Mouse (Mus musculus) erythroblast, embryonic 14.5 days (primary cell): ENCODE measurements around the gene Gm45716.

Source experiments
- GATA1 ChIP-seq: IDR thresholded peaks from 2 replicates; pipeline ENCODE4 v1.6.1; 2012; ENCODE audit warnings: low read length, inconsistent platforms, mixed read lengths
- TAL1 ChIP-seq: IDR thresholded peaks from 3 replicates; pipeline ENCODE4 v1.6.1; 2012; ENCODE audit warnings: low read length, inconsistent platforms, mixed read lengths

DNA sequence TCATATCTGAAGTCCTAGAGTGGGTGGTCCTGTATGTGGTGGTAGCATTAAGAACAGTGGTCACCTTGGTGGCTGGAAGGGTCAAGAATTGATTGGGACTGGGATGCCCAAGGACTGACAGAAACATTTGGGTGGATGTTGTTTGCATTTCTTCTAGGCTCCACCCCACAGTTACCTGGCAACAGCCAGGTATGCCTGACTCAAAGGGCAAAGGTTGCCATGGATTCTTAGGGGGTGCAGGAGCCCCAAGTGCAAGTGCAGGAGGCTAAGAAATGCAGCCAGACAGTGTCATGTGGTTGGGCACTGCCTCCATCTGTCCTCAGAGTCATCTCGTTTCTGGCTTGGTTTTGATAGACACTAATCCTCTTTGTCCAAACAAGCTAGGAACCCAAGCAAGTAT is 86.7 kb downstream of the Gm45716 start:
- TF ChIP-seq GATA1, result no peak
- no peak for TF ChIP-seq TAL1
